Mouse (Mus musculus) midbrain, embryonic 14.5 days (tissue): Measurements from ENCODE around the gene Map3k5. TPM values are rescaled to one million over a fixed set of nuclear protein-coding genes. Genes with fewer than 3 reads are reported as not detected.
A peak's percentile ranks its signal among the peaks of the same experiment; 100 is the strongest.
"Not testable (repeated sequence)": the region's sequence is repeated elsewhere in the genome, so short reads cannot be mapped to it uniquely, and the experiment has no call there.

ENCODE experiments used
- ATAC-seq: fragments of 200-750 bp; cut with Nextera tagmentation; 2 replicates; pipeline ENCODE4 v1.8.0; 2017; ENCODE audit warnings: moderate number of reproducible peaks, moderate library complexity; ENCODE audit not compliant: low FRiP score, low TSS enrichment
- DNase-seq: peaks from one replicate; pipeline ENCODE4 v3.0.0-alpha.2; 2015
- H3K27ac ChIP-seq: fragments of 300-500 bp; sonication (generic); replicated peaks from 2 replicates; pipeline ENCODE4 v1.5.1; 2014; ENCODE audit warnings: mild to moderate bottlenecking, low read depth, low read length, moderate library complexity
- H3K27me3 ChIP-seq: fragments of 300-500 bp; sonication (generic); 2 replicates; pipeline ENCODE4 v1.6.1; 2014; ENCODE audit warnings: low read length, control low read depth, mixed read lengths; ENCODE audit not compliant: control insufficient read depth, insufficient read depth
- H3K36me3 ChIP-seq: fragments of 300-500 bp; sonication (generic); 2 replicates; pipeline ENCODE4 v1.6.1; 2014; ENCODE audit warnings: low read length, control low read depth; ENCODE audit not compliant: control insufficient read depth, insufficient read depth
- H3K4me1 ChIP-seq: fragments of 300-500 bp; sonication (generic); 2 replicates; pipeline ENCODE4 v1.6.1; 2014; ENCODE audit warnings: mild to moderate bottlenecking, antibody characterized with exemption, low read length, control low read depth; ENCODE audit not compliant: control insufficient read depth, insufficient read depth
- H3K4me2 ChIP-seq: fragments of 300-500 bp; sonication (generic); 2 replicates; pipeline ENCODE4 v1.6.1; 2014; ENCODE audit warnings: mild to moderate bottlenecking, low read length, moderate library complexity
- H3K4me3 ChIP-seq: fragments of 300-500 bp; sonication (generic); replicated peaks from 2 replicates; pipeline ENCODE4 v1.5.1; 2014; ENCODE audit warnings: low read depth, low read length
- H3K9ac ChIP-seq: fragments of 300-500 bp; sonication (generic); replicated peaks from 2 replicates; pipeline ENCODE4 v1.6.1; 2014; ENCODE audit warnings: mild to moderate bottlenecking, low read length, moderate library complexity
- H3K9me3 ChIP-seq: fragments of 300-500 bp; sonication (generic); 2 replicates; pipeline ENCODE4 v1.6.1; 2016; ENCODE audit warnings: low read length, control low read depth, mixed read lengths; ENCODE audit not compliant: control insufficient read depth
- WGBS: fragments of 180-500 bp; shearing (Covaris S2); extraction: QIAGEN DNeasy Blood & Tissue Kit; methylation state at CpG from one replicate; pipeline ENCODE4 v1.1.7; 2014; 5-methylcytosine and 5-hydroxymethylcytosine counted together
- polyA plus RNA-seq: library from polyadenylated mRNA; unstranded; fragments of >200 nt; fragmentation: Nextera tagmentation; extraction: Ambion mirVana; gene quantifications from 2 replicates; pipeline ENCODE4 v1.2.1, GENCODE M21; 2014

The Map3k5 gene
- polyA plus RNA-seq, 1 experiment from 2014 or later, result 0.72 TPM

DNA sequence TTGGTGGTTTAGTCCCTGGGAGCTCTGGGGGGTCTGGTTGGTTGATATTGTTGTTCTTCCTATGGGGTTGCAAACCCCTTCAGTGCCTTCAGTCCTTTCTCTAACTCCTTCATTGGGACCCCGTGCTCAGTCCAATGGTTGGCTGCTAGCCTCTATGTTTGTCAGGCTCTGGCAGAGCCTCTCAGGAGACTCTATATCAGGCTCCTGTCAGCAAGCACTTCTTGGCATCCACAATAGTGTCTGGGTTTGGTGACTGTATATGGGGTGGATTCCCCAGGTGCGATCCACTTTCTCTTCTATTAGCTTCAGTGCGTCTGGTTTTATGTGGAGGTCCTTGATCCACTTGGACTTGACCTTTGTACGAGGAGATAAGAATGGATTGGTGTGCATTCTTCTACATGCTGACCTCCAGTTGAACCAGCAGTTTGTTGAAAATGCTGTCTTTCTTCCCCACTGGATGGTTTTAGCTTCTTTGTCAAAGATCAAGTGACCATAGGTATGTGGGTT lies 7.8 kb upstream of the Map3k5 start:
- not testable (repeated sequence) for H3K9me3 ChIP-seq, H3K36me3 ChIP-seq, H3K9ac ChIP-seq, H3K27me3 ChIP-seq, DNase-seq, H3K4me3 ChIP-seq, H3K4me2 ChIP-seq, H3K27ac ChIP-seq, H3K4me1 ChIP-seq, ATAC-seq
- WGBS, result 95% methylated on average over 4 of the region's 4 CpGs

DNA sequence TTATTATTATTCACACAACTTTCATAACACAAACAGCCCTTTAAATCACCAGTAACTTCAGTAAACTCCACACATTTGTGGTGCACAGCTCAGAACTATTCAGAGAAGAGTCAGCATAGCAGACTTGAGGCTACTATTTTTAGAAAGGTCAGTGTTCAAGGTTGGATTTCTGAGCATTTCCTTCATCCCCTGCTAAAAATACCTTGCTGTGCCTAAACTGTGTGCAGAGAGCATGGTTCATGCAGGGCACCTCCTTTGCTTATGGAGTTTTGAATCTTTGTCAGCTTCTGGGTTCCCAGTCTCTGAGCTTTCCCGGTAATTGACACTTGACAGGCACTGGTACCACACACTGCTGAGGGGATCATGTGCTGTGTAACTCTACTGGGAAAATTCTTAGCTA lies 6.1 kb upstream of the Map3k5 start:
- no peaks in the 10 kb centered on the region; the same call in 1 of the 2 replicates for H3K4me1 ChIP-seq
- ATAC-seq (no peak), DNase-seq (no peak)
- no peak overlapping the region for H3K4me3 ChIP-seq
- H3K36me3 ChIP-seq, result no peaks in the 10 kb centered on the region
- no peak overlapping the region for H3K9ac ChIP-seq
- no peak overlapping the region for H3K4me2 ChIP-seq
- no peak overlapping the region for H3K27ac ChIP-seq
- 68% methylated on average over 1 of the region's 1 CpGs for WGBS
- peaks cover 12% of the 10 kb centered on the region for H3K27me3 ChIP-seq
- H3K9me3 ChIP-seq, result no peaks in the 10 kb centered on the region

DNA sequence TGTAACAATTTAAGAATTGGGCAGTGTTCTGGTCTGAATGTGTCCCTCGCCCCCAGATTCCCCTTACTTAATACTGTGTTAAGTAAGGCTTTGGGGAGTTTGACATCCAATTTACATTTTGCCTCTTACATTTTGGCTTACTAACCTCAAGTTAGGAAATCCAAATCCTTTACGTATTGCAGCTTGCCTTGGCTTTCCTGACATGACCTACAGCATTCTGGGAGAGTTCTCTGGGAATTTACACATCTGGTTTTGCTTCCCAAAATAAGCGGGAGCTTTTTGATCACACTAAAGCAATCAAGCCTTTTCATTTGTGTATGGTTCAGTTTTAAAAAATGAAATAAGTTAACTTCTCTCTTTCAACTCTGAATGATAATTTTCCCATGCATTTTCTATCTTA lies 1.3 kb upstream of the Map3k5 start:
- Histone ChIP-seq H3K27ac (no peak overlapping the region), H3K4me1 (no peaks in the 10 kb centered on the region; the same call in 1 of the 2 replicates), H3K27me3 (peaks cover 23% of the 10 kb centered on the region), H3K4me2 (peak overlapping the region; percentile 94), H3K36me3 (no peaks in the 10 kb centered on the region), H3K4me3 (peak overlapping the region; percentile 68; the same call in 1 of the 2 replicates), H3K9me3 (no peaks in the 10 kb centered on the region), H3K9ac (no peak overlapping the region)
- ATAC-seq (no peak), DNase-seq (no peak)
- WGBS, result 46% methylated on average over 3 of the region's 3 CpGs

DNA sequence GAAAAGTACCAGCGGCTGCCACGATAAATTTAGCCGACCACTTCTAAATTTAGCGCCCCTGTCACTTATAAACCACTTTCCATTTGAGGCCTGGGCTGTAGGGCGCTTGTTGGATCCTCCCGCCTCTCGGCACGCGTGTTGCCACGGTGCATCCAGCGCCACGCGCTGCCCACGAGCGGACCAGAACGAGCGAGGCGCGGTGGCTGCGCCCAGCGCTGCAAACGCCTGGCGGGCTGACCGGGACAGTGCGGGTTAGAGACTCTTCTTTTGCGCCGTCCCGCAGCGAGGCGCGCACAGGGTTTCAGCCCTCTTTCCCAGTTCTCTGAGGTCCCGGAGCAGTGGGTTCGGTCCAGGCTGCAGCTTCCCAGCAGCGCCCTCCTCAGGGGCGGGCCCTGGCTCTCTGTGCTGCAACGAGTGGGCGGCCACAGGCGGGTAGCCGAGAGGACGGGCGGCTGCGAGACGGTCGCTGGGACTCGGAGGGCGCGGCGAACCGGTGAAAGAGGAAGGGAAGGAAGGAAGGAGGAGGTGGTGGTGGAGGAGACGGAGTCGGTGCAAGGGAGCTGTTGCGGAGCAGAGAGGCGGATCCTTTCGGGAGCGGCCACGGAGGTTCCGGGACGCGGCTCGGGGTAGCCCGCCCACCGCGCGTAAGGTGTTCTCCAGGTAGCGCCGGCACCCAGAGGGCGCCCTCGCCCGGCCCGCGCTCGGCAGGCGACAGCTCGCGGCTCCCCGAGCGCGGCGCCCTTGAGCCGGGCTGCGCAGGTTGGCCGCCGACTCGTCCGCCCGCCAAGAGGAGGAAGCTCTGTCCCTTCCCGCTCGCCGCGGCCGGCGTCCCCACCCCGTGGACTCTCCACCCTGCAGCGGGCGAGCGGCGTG lies 525 bp upstream of the Map3k5 start:
- Histone ChIP-seq H3K9me3 (no peaks in the 10 kb centered on the region), H3K36me3 (no peaks in the 10 kb centered on the region), H3K27me3 (peaks cover 23% of the 10 kb centered on the region), H3K4me1 (no peaks in the 10 kb centered on the region; the same call in 1 of the 2 replicates), H3K4me2 (peak overlapping the region; percentile 94), H3K9ac (peak overlapping the region; percentile 71), H3K27ac (peak overlapping the region; percentile 66), H3K4me3 (peak overlapping the region; percentile 68)
- DNase-seq (peak; percentile 85), ATAC-seq (peak; percentile 87)
- WGBS, result under 1% methylated on average over 73 of the region's 97 CpGs

DNA sequence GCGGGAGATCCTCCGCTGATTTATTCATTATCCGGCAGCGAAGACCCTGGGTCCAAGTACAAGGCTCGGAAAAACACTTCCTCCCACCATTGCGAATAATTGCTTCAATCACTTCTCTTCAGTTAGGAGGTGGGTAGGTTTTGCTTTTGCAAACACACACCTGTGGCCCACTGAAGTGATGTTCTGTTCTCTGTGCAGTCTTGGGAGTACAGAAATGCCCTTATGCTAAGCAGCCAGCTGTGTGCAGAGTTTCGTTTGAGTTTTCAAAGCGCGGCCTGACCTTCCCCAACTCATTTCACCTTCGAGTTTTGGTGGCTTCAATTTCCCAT lies 987 bp downstream of the Map3k5 start:
- WGBS, result 4% methylated on average over 10 of the region's 10 CpGs
- DNase-seq (peak; percentile 32), ATAC-seq (no peak)
- Histone ChIP-seq H3K36me3 (no peaks in the 10 kb centered on the region), H3K4me2 (peak overlapping the region; percentile 94), H3K4me1 (no peaks in the 10 kb centered on the region; the same call in 1 of the 2 replicates), H3K9ac (no peak overlapping the region; the same call in 1 of the 2 replicates), H3K27me3 (peaks cover 23% of the 10 kb centered on the region), H3K4me3 (peak overlapping the region; percentile 68), H3K27ac (no peak overlapping the region), H3K9me3 (no peaks in the 10 kb centered on the region)

DNA sequence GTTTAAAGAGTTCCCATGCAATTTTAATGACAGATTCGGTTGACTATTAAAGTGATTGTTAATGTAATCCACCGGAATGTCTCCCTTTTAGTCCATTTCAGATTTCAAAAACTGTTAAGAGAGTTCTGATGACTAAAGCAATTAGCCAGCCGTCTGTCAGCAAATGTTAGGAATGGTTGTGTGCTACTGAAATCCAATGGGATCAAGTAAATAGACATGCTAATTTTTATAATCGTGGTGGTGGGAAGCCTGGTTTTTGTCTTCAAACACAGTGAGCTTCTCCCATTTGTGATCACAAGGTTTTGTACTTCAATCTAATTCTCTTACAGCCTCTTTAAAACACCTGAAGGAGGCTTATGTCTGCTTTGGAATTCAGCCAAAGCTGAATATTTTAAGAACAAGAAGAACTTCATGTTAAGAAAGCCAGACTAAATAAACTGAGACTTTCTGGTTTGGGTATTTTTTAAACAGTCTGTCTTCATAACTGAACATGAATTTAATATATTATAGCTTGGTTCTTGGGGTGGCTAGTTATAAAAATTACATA lies 1.6 kb downstream of the Map3k5 start:
- no peak overlapping the region for H3K9ac ChIP-seq
- no peaks in the 10 kb centered on the region; the same call in 1 of the 2 replicates for H3K4me1 ChIP-seq
- no peaks in the 10 kb centered on the region for H3K36me3 ChIP-seq
- no peaks in the 10 kb centered on the region for H3K9me3 ChIP-seq
- WGBS, result 54% methylated on average over 4 of the region's 4 CpGs
- H3K27ac ChIP-seq, result no peak overlapping the region
- peaks cover 23% of the 10 kb centered on the region for H3K27me3 ChIP-seq
- no peak overlapping the region for H3K4me2 ChIP-seq
- ATAC-seq (no peak), DNase-seq (no peak)
- H3K4me3 ChIP-seq, result no peak overlapping the region

DNA sequence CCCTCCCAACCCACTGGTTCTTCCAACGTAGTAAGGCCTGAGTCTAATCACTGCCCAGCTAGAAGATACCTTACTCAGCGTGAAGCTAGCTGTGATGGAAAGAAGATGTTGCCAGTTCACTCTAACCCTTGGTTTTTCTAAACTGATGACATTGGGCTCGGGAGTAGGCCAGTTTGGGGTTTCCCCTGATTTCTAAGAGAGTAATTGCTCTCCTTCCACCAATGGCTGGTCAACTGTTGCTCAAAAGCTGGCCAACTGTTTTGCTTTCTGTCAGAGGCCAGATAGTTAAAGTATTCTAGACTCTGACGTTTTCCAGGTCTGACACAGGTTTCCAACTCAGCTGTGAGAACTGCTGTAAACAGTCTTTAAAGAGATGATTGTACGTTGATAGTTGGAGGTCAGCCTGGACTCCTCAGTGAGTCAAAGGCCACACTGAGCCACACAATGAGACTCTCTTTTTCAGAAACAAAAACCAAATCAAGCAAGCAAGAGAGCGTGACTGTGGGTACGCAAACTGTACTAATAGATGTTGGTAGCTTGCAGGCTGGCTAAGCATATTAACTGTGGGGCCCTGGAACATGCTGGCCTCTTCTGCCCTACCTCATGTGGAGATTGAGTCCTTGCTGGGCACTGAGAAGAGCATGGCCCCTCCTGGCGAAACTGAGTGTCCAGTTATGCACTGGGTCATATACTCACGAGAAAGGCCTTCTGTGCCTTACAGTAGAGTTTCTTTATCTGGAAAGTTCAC lies 2.9 kb downstream of the Map3k5 start:
- H3K9ac ChIP-seq, result no peak overlapping the region
- ATAC-seq (no peak), DNase-seq (no peak)
- H3K27ac ChIP-seq, result no peak overlapping the region
- H3K27me3 ChIP-seq, result peaks cover 19% of the 10 kb centered on the region
- H3K36me3 ChIP-seq, result no peaks in the 10 kb centered on the region
- H3K4me1 ChIP-seq, result no peaks in the 10 kb centered on the region; the same call in 1 of the 2 replicates
- H3K4me2 ChIP-seq, result no peak overlapping the region
- no peaks in the 10 kb centered on the region for H3K9me3 ChIP-seq
- H3K4me3 ChIP-seq, result no peak overlapping the region
- 68% methylated on average over 9 of the region's 9 CpGs for WGBS

DNA sequence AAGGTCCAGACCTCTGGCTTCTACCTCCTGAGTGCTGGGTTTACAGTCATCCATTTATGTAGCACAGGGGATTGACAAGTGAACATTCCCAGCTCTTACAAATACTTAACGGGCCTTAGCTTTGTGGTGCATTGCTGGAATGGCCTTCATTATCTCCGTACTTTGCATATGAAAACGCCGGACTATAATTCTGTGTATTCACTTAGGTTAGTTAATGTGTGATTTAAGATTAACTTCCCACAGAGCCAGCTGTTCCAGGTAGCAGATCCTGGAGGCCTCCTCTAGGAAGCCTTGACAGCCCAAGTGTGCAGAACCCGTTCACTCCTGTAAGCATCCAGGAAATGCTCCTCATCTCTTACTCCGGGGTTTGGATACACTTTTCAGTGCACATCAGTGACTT lies 4.5 kb downstream of the Map3k5 start:
- Histone ChIP-seq H3K4me1 (no peaks in the 10 kb centered on the region), H3K36me3 (no peaks in the 10 kb centered on the region)
- 83% methylated on average over 6 of the region's 6 CpGs for WGBS

More for the DNA sequence above, 4.5 kb downstream of the Map3k5 start:
- Histone ChIP-seq H3K9ac (no peak overlapping the region), H3K4me3 (no peak overlapping the region), H3K4me2 (no peak overlapping the region), H3K9me3 (no peaks in the 10 kb centered on the region), H3K27me3 (peaks cover 10% of the 10 kb centered on the region), H3K27ac (no peak overlapping the region)
- no peak for ATAC-seq
- DNase-seq, result no peak
